Mouse (Mus musculus): ENCODE measurements around the gene Fam163a.
"Not testable (repeated sequence)": the region's sequence is repeated elsewhere in the genome, so short reads cannot be mapped to it uniquely, and the experiment has no call there.

Gene Fam163a

GRCm38 (mm10) chr1:156204656-156205131, at the start of gene Fam163a:
Gene Fam163a, minus strand, starts transcription at chr1:156205026.
- DNase-seq (ENCODE audit: low spot score in 2 of 2), result no peak

- DNase-seq (ENCODE audit: low spot score in 2 of 2), result not testable (repeated sequence)
These were observed 46.3 kb upstream of the Fam163a start for GRCm38 (mm10) chr1:156251096-156251495.

- no peak for DNase-seq (ENCODE audit: low spot score in 2 of 2)
These were observed 43.1 kb upstream of the Fam163a start for GRCm38 (mm10) chr1:156247893-156248292.

GRCm38 (mm10) chr1:156241713-156242348, 37.0 kb upstream of the Fam163a start:
- peak; percentile 10 to 50 for DNase-seq (ENCODE audit: low spot score in 2 of 2)

GRCm38 (mm10) chr1:156241035-156241434, 36.2 kb upstream of the Fam163a start:
- DNase-seq (ENCODE audit: low spot score in 2 of 2), result no peak

- DNase-seq (ENCODE audit: low spot score in 2 of 2), result no peak
These were observed 26.3 kb upstream of the Fam163a start for GRCm38 (mm10) chr1:156231122-156231521.

GRCm38 (mm10) chr1:156230339-156231089, 25.7 kb upstream of the Fam163a start:
- DNase-seq (ENCODE audit: low spot score in 2 of 2), result peak; percentile 13 to 17

- peak in 1 of 2 experiments; percentile 50 for DNase-seq (ENCODE audit: low spot score in 2 of 2)
These were observed 24.6 kb upstream of the Fam163a start for GRCm38 (mm10) chr1:156229448-156229847.

GRCm38 (mm10) chr1:156228728-156229127, 23.9 kb upstream of the Fam163a start:
- DNase-seq (ENCODE audit: low spot score in 2 of 2), result no peak

- DNase-seq (ENCODE audit: low spot score in 2 of 2), result no peak
These were observed 22.1 kb upstream of the Fam163a start for GRCm38 (mm10) chr1:156226903-156227302.

GRCm38 (mm10) chr1:156222205-156223000, 17.6 kb upstream of the Fam163a start:
- DNase-seq (ENCODE audit: low spot score in 2 of 2), result no peak

- no peak for DNase-seq (ENCODE audit: low spot score in 2 of 2)
These were observed 16.5 kb upstream of the Fam163a start for GRCm38 (mm10) chr1:156221327-156221726.

- no peak for DNase-seq (ENCODE audit: low spot score in 2 of 2)
These were observed 13.7 kb upstream of the Fam163a start for GRCm38 (mm10) chr1:156218573-156218972.

GRCm38 (mm10) chr1:156217941-156218340, 13.1 kb upstream of the Fam163a start:
- DNase-seq (ENCODE audit: low spot score in 2 of 2), result no peak

GRCm38 (mm10) chr1:156217393-156217792, 12.6 kb upstream of the Fam163a start:
- DNase-seq (ENCODE audit: low spot score in 2 of 2), result no peak

- no peak for DNase-seq (ENCODE audit: low spot score in 2 of 2)
These were observed 11.4 kb upstream of the Fam163a start for GRCm38 (mm10) chr1:156216249-156216648.

- DNase-seq (ENCODE audit: low spot score in 2 of 2), result no peak
These were observed 9.8 kb upstream of the Fam163a start for GRCm38 (mm10) chr1:156214651-156215050.

GRCm38 (mm10) chr1:156212923-156213322, 8.1 kb upstream of the Fam163a start:
- DNase-seq (ENCODE audit: low spot score in 2 of 2), result no peak

- DNase-seq (ENCODE audit: low spot score in 2 of 2), result no peak
These were observed 7.0 kb upstream of the Fam163a start for GRCm38 (mm10) chr1:156211809-156212317.

GRCm38 (mm10) chr1:156205164-156205563, 338 bp upstream of the Fam163a start:
- no peak for DNase-seq (ENCODE audit: low spot score in 2 of 2)

- DNase-seq (ENCODE audit: low spot score in 2 of 2), result no peak
These were observed 718 bp downstream of the Fam163a start for GRCm38 (mm10) chr1:156203961-156204655.

Measured in frontal cortex, postnatal 14 days (tissue).